Mouse (Mus musculus) heart, adult 2 months (tissue): ENCODE results near the gene Drd4. TPM values are rescaled to one million over a fixed set of nuclear protein-coding genes. Genes with fewer than 3 reads are reported as not detected.

Experiments
- DNase-seq, 2 experiments: peaks; one replicate each; pipeline ENCODE4 v3.0.0; 2021
- H3K27ac ChIP-seq: fragments of 200-600 bp; 2 replicates; pipeline ENCODE4 v1.8.1; 2022
- H3K27me3 ChIP-seq: fragments of 200-500 bp; 2 replicates; pipeline ENCODE4 v1.6.1; 2012; ENCODE audit warnings: mild to moderate bottlenecking, low read length, inconsistent platforms, mixed read lengths; ENCODE audit not compliant: control insufficient read depth, insufficient read depth
- H3K36me3 ChIP-seq: fragments of 200-500 bp; 2 replicates; pipeline ENCODE4 v1.6.1; 2012; ENCODE audit warnings: low read length, inconsistent platforms; ENCODE audit not compliant: control insufficient read depth, insufficient read depth
- H3K4me1 ChIP-seq: fragments of 200-500 bp; 2 replicates; pipeline ENCODE4 v1.6.1; 2011; ENCODE audit warnings: low read length; ENCODE audit not compliant: control insufficient read depth, insufficient read depth
- H3K4me3 ChIP-seq: fragments of 200-600 bp; 2 replicates; pipeline ENCODE4 v1.8.1; 2022
- H3K79me2 ChIP-seq: fragments of 200-500 bp; replicated peaks from 2 replicates; pipeline ENCODE4 v1.6.1; 2012; ENCODE audit warnings: mild to moderate bottlenecking, inconsistent platforms, low read length, moderate library complexity, mixed read lengths; ENCODE audit not compliant: control insufficient read depth, insufficient read depth
- H3K9ac ChIP-seq: fragments of 200-500 bp; 2 replicates; pipeline ENCODE4 v1.6.1; 2012; ENCODE audit warnings: low read depth, mild to moderate bottlenecking, control low read depth, inconsistent platforms, low read length, mixed read lengths
- CTCF ChIP-seq: fragments of 200-600 bp; IDR thresholded peaks from 2 replicates; pipeline ENCODE4 v1.8.1; 2022; ENCODE audit warnings: antibody characterized with exemption, mild to moderate bottlenecking, moderate library complexity
- EP300 ChIP-seq: fragments of 200-500 bp; IDR thresholded peaks from 2 replicates; pipeline ENCODE4 v1.6.1; 2011; ENCODE audit warnings: low read depth, low read length, control low read depth; ENCODE audit not compliant: insufficient read depth
- POLR2A ChIP-seq: fragments of 200-500 bp; IDR thresholded peaks from 2 replicates; pipeline ENCODE4 v1.6.1; 2011; ENCODE audit warnings: mild to moderate bottlenecking, low read depth, low read length, control low read depth; ENCODE audit not compliant: insufficient read depth
- WGBS: fragments of 180-500 bp; shearing (Covaris S2); methylation state at CpG from one replicate; pipeline ENCODE4 v1.1.7; 2018; 5-methylcytosine and 5-hydroxymethylcytosine counted together
- intact Hi-C: fragments of 180-260 bp; cut with DNase I; formaldehyde crosslinking; loops from one replicate; pipeline ENCODE4 v1.15.1; 2025
- polyA plus RNA-seq: library from polyadenylated mRNA; depleted of rRNA; stranded (reverse); fragments of >200 nt; gene quantifications from 2 replicates; pipeline ENCODE4 v1.2.3, GENCODE M21; 2012
- total RNA-seq, 2 experiments: library from RNA; stranded (reverse); gene quantifications; 2 replicates each; pipeline ENCODE4 v1.2.3; 2021

The Drd4 gene
- total and polyA plus RNA-seq, 3 experiments, result 0.04 TPM; not detected in 2

- Histone ChIP-seq H3K27ac (no peak overlapping the region), H3K27me3 (peaks cover 11% of the 10 kb centered on the region), H3K9ac (no peak overlapping the region), H3K4me1 (peaks cover 4% of the 10 kb centered on the region), H3K79me2 (no peaks in the 10 kb centered on the region), H3K36me3 (no peaks in the 10 kb centered on the region), H3K4me3 (no peak overlapping the region)
- no peak for DNase-seq
- TF ChIP-seq EP300 (no peak), POLR2A (no peak), CTCF (no peak)
- 79% methylated on average over 3 of the region's 3 CpGs for WGBS
- intact Hi-C loops, result no loop called here
Observed at GRCm38 (mm10) chr7:141297926-141298650, 6.3 kb downstream of the Drd4 start.

DNA sequence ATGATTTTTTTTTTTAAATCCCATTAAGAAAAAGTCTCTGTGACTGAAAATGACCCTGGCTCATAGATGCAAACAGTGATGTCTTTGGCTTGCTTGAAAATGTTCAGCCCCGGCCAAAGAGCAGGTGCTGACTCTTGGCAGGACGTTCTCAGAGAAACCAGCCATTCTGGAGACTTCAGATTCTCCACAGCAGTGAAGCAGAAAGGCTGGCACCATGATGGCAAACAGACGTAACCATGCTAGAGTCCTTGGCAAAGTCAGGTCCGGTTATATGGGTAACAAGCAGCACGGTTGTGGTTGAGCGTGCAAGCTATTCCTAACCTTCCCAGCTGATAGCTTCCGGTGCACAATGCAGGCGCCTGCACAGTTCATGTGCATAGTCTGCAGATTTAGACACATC, 7.4 kb downstream of the Drd4 start:
- Histone ChIP-seq H3K27me3 (peaks cover 4% of the 10 kb centered on the region; the same call in 1 of the 2 replicates), H3K9ac (no peak overlapping the region), H3K4me1 (peaks cover 2% of the 10 kb centered on the region), H3K4me3 (no peak overlapping the region), H3K36me3 (no peaks in the 10 kb centered on the region), H3K79me2 (no peaks in the 10 kb centered on the region), H3K27ac (no peak overlapping the region)
- 95% methylated on average over 8 of the region's 8 CpGs for WGBS
- no peak for TF ChIP-seq POLR2A
- no peak for TF ChIP-seq EP300
- TF ChIP-seq CTCF, result no peak
- intact Hi-C loops, result no loop called here
- DNase-seq, result no peak

GRCm38 (mm10) chr7:141301386-141301785, 9.6 kb downstream of the Drd4 start:
- H3K4me1 ChIP-seq, result no peaks in the 10 kb centered on the region
- H3K36me3 ChIP-seq, result no peaks in the 10 kb centered on the region
- 98% methylated on average over 9 of the region's 9 CpGs for WGBS
- H3K9ac ChIP-seq, result no peak overlapping the region
- H3K27ac ChIP-seq, result no peak overlapping the region
- H3K4me3 ChIP-seq, result no peak overlapping the region
- no peaks in the 10 kb centered on the region for H3K79me2 ChIP-seq
- H3K27me3 ChIP-seq, result no peaks in the 10 kb centered on the region
- no peak for TF ChIP-seq EP300
- TF ChIP-seq POLR2A, result no peak
- TF ChIP-seq CTCF, result no peak
- no peak for DNase-seq
- intact Hi-C loops, result no loop called here

GRCm38 (mm10) chr7:141302702-141303268, 11.0 kb downstream of the Drd4 start:
- no peak overlapping the region for H3K9ac ChIP-seq
- H3K79me2 ChIP-seq, result no peaks in the 10 kb centered on the region
- H3K27me3 ChIP-seq, result no peaks in the 10 kb centered on the region
- no peaks in the 10 kb centered on the region for H3K36me3 ChIP-seq
- no peak overlapping the region for H3K27ac ChIP-seq
- WGBS, result 90% methylated on average over 1 of the region's 1 CpGs
- TF ChIP-seq CTCF (no peak), POLR2A (no peak), EP300 (no peak)
- no peak for DNase-seq
- H3K4me3 ChIP-seq, result no peak overlapping the region
- intact Hi-C loops, result no loop called here
- no peaks in the 10 kb centered on the region for H3K4me1 ChIP-seq

GRCm38 (mm10) chr7:141304537-141304936, 12.7 kb downstream of the Drd4 start:
- Histone ChIP-seq H3K27me3 (no peaks in the 10 kb centered on the region), H3K9ac (no peak overlapping the region), H3K36me3 (no peaks in the 10 kb centered on the region), H3K4me3 (no peak overlapping the region), H3K4me1 (no peaks in the 10 kb centered on the region), H3K79me2 (no peaks in the 10 kb centered on the region), H3K27ac (no peak overlapping the region)
- TF ChIP-seq CTCF (no peak), EP300 (no peak), POLR2A (no peak)
- DNase-seq, result no peak
- WGBS, result 88% methylated on average over 4 of the region's 4 CpGs
- intact Hi-C loops, result no loop called here

DNA sequence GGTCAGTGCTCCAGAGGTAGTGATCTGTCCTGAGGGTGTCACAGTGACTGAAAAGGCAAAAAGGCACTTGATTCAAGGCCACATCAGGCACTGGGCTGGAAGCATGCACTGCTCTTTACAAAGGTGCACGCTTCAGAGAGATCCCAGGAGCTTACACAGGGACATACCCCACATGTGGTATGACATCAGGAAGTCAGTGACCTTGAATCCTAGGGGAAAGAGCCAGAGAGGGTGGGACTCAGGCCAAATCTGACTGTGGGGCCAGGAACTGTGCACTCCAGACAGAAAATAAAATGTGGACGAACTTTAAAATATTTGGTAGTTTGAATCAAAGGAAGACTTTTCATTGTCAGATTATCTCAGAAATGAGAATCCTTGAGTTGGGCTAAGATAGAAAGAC, 22.6 kb downstream of the Drd4 start:
- no peak overlapping the region for H3K9ac ChIP-seq
- no peak for DNase-seq
- WGBS, result 79% methylated on average over 2 of the region's 2 CpGs
- TF ChIP-seq POLR2A (no peak), CTCF (no peak), EP300 (no peak)
- no peaks in the 10 kb centered on the region for H3K4me1 ChIP-seq
- no peak overlapping the region for H3K4me3 ChIP-seq
- H3K36me3 ChIP-seq, result no peaks in the 10 kb centered on the region; the same call in 1 of the 2 replicates
- intact Hi-C loops, result no loop called here
- no peaks in the 10 kb centered on the region for H3K27me3 ChIP-seq
- no peaks in the 10 kb centered on the region for H3K79me2 ChIP-seq
- no peak overlapping the region for H3K27ac ChIP-seq
